Mouse (Mus musculus) heart, embryonic 10.5 days (tissue): ENCODE measurements around the gene Pigg. TPM values are rescaled to one million over a fixed set of nuclear protein-coding genes. Genes with fewer than 3 reads are reported as not detected.

Experiments used
- DNase-seq: peaks from one replicate; pipeline ENCODE4 v3.0.0-alpha.2; 2017; ENCODE audit warnings: low spot score
- H3K27ac ChIP-seq: fragments of 300-500 bp; sonication (generic); 2 replicates; pipeline ENCODE4 v1.5.1; 2016; ENCODE audit warnings: mild to moderate bottlenecking
- H3K27me3 ChIP-seq: fragments of 300-500 bp; sonication (generic); 2 replicates; pipeline ENCODE4 v1.6.1; 2016; ENCODE audit warnings: mild to moderate bottlenecking; ENCODE audit not compliant: poor library complexity, insufficient read depth, severe bottlenecking
- H3K36me3 ChIP-seq: fragments of 300-500 bp; sonication (generic); 2 replicates; pipeline ENCODE4 v1.6.1; 2016; ENCODE audit warnings: mild to moderate bottlenecking, moderate library complexity
- H3K4me1 ChIP-seq: fragments of 300-500 bp; sonication (generic); 2 replicates; pipeline ENCODE4 v1.6.1; 2016; ENCODE audit warnings: mild to moderate bottlenecking
- H3K4me3 ChIP-seq: fragments of 300-500 bp; sonication (generic); 2 replicates; pipeline ENCODE4 v1.5.1; 2016; ENCODE audit warnings: mild to moderate bottlenecking, moderate library complexity
- H3K9me3 ChIP-seq: fragments of 300-500 bp; sonication (generic); 2 replicates; pipeline ENCODE4 v1.6.1; 2016; ENCODE audit warnings: mild to moderate bottlenecking, moderate library complexity
- WGBS: fragments of 180-500 bp; shearing (Covaris S2); methylation state at CpG from one replicate; pipeline ENCODE4 v1.1.7; 2016; 5-methylcytosine and 5-hydroxymethylcytosine counted together
- polyA plus RNA-seq: library from polyadenylated mRNA; unstranded; fragments of >200 nt; fragmentation: Nextera tagmentation; extraction: Ambion mirVana; gene quantifications from 2 replicates; pipeline ENCODE4 v1.2.1, GENCODE M21; 2016

The Pigg gene
- polyA plus RNA-seq, 1 experiment from 2014 or later, result 6.9 TPM

DNA sequence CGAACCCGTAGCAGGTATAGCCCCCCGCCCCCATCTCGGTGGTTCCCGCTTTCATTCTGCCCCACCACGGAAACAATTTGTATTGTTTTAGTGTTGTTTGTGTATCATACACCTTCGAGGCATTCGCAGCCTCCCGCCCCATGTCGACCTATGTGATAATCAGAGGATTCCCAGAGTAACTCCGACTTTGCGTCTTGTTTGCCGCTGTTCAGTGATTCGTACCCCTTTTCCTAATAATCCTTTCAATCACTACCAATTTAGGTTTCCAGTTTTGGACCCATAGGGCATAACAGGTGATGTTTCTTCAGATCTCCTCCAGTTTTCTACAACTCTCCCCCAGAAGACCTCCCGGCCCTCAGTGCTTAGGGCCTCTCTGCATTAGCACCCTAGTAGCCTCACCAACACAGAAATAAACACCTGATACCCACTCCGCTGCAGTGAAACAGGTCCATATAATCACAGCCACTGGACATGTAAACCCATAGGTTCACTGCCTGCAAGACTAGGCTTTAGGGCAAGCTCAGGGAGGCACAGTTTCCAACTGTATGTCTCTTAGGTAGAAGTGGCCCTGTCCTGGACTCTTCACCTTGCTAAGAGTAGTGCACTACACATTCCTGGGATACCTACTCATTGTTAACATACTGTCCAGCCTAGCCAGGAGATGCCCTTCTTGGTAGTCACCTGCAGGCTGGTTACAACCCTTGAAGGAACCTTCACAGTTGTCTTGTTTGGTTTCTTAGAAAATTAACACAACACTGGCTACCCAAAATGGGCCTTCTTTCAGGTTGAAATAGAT, 854 bp downstream of the Pigg start:
- Histone ChIP-seq H3K9me3 (no peaks in the 10 kb centered on the region), H3K4me1 (peaks cover 9% of the 10 kb centered on the region), H3K27me3 (no peaks in the 10 kb centered on the region), H3K36me3 (peaks cover 11% of the 10 kb centered on the region; the same call in 1 of the 2 replicates), H3K4me3 (peak overlapping the region; percentile 87), H3K27ac (peak overlapping the region; percentile 92)
- DNase-seq, result peak; percentile 77
- 5% methylated on average over 16 of the region's 16 CpGs for WGBS

GRCm38 (mm10) chr5:108331051-108331450, 18.6 kb downstream of the Pigg start:
- no peaks in the 10 kb centered on the region for H3K4me1 ChIP-seq
- no peaks in the 10 kb centered on the region for H3K27me3 ChIP-seq
- peaks cover 58% of the 10 kb centered on the region for H3K36me3 ChIP-seq
- no peak overlapping the region for H3K27ac ChIP-seq
- DNase-seq, result no peak
- 85% methylated on average over 1 of the region's 1 CpGs for WGBS
- no peaks in the 10 kb centered on the region for H3K9me3 ChIP-seq
- no peak overlapping the region for H3K4me3 ChIP-seq

DNA sequence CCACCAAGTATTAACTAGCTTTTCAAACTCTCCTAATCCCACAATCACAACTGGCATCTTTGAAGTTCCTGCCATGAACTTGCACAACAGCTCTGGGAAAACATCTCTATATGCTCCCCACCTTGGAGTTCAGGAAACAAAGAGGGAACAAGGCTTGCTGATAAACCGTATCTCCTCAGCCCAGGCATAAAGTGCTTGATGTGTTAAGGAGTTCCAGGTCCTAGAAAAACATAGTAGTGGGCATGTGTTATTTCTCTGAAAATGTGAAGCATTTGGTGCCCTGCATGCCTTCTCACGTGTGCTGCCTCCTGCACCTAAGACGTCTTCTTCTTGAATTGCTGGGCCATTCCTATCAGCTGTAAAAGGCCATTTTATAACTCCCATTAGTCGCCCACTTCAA, 25.0 kb downstream of the Pigg start:
- Histone ChIP-seq H3K27me3 (no peaks in the 10 kb centered on the region), H3K4me1 (no peaks in the 10 kb centered on the region), H3K4me3 (no peak overlapping the region), H3K27ac (no peak overlapping the region), H3K9me3 (no peaks in the 10 kb centered on the region), H3K36me3 (peaks cover 45% of the 10 kb centered on the region)
- no peak for DNase-seq
- WGBS, result 58% methylated on average over 4 of the region's 4 CpGs

GRCm38 (mm10) chr5:108338049-108338448, 25.6 kb downstream of the Pigg start:
- H3K36me3 ChIP-seq, result peaks cover 39% of the 10 kb centered on the region
- no peaks in the 10 kb centered on the region for H3K27me3 ChIP-seq
- H3K4me3 ChIP-seq, result no peak overlapping the region
- no peaks in the 10 kb centered on the region for H3K9me3 ChIP-seq
- DNase-seq, result no peak
- WGBS, result 75% methylated on average over 3 of the region's 3 CpGs
- H3K4me1 ChIP-seq, result no peaks in the 10 kb centered on the region
- H3K27ac ChIP-seq, result no peak overlapping the region

- no peak for DNase-seq
- 89% methylated on average over 4 of the region's 4 CpGs for WGBS
- Histone ChIP-seq H3K27me3 (no peaks in the 10 kb centered on the region), H3K9me3 (no peaks in the 10 kb centered on the region), H3K27ac (no peak overlapping the region), H3K36me3 (peaks cover 36% of the 10 kb centered on the region), H3K4me1 (no peaks in the 10 kb centered on the region), H3K4me3 (no peak overlapping the region)
Observed at GRCm38 (mm10) chr5:108343680-108344170, 31.3 kb downstream of the Pigg start.

DNA sequence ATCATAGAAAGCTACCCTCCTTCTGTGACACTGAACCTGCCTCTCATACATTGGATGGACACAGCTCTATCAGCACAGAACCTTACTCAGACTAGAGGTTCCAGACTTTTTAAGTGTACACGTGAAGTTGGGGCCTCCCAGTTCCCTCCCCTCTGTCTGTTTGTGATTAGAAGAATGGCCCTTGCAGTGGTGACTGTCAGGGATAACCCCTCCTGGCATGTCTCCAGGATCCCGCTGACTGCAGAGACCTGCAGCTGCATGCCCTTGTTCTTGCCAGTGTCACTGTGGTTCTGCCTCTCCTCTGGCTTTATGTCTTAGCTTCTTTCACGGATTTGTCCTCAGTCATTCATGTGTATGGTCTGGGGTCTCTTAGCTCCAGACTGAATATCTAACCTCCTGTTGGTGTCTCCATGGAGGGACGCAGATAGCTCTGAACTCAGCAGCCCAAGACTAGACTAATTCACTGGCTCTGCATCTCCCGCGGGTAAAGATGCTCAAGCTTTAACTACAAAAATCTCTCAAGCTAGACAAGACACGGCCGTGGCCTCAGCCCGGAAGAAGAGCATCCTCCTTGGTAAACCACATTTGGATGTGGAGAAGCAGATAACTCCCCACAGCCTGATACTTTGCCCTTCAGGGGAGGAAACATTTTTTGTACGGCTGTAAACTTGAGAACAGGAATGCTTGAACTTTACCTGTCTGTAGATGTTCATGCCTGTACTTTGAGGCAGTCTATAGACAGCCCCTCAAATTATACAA, 33.1 kb downstream of the Pigg start:
- Histone ChIP-seq H3K27me3 (no peaks in the 10 kb centered on the region), H3K4me3 (no peak overlapping the region), H3K9me3 (no peaks in the 10 kb centered on the region), H3K36me3 (peaks cover 42% of the 10 kb centered on the region), H3K4me1 (no peaks in the 10 kb centered on the region), H3K27ac (no peak overlapping the region)
- DNase-seq, result no peak
- WGBS, result 84% methylated on average over 10 of the region's 10 CpGs

DNA sequence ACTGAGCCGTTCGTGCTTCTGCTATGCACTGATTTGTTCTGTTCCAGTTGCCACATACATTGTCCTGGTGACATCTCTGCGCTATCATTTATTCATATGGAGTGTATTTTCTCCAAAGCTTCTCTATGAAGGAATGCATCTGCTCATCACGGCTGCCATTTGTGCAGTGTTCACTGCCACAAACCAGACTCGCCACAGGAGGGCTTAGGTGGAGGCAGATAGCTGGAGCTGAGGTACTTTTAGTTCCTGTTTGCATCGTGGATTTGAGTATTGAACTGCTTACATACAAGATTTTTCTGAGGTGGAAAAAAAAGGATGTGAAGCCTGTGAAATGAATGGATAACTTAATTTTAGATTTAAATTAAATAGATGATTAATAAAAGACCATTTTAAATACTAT, 35.4 kb downstream of the Pigg start:
- no peaks in the 10 kb centered on the region for H3K4me1 ChIP-seq
- H3K36me3 ChIP-seq, result peaks cover 43% of the 10 kb centered on the region

GRCm38 (mm10) chr5:108349511-108350148, 37.2 kb downstream of the Pigg start:
- H3K4me3 ChIP-seq, result no peak overlapping the region
- no peak for DNase-seq
- WGBS, result 92% methylated on average over 9 of the region's 9 CpGs
- H3K9me3 ChIP-seq, result no peaks in the 10 kb centered on the region
- H3K4me1 ChIP-seq, result no peaks in the 10 kb centered on the region
- H3K27me3 ChIP-seq, result no peaks in the 10 kb centered on the region
- no peak overlapping the region for H3K27ac ChIP-seq
- peaks cover 29% of the 10 kb centered on the region for H3K36me3 ChIP-seq

More for the DNA sequence above, 35.4 kb downstream of the Pigg start:
- H3K27ac ChIP-seq, result no peak overlapping the region
- H3K27me3 ChIP-seq, result no peaks in the 10 kb centered on the region
- 81% methylated on average over 6 of the region's 6 CpGs for WGBS
- DNase-seq, result no peak
- H3K4me3 ChIP-seq, result no peak overlapping the region
- no peaks in the 10 kb centered on the region for H3K9me3 ChIP-seq

- WGBS, result 71% methylated on average over 2 of the region's 2 CpGs
- H3K4me1 ChIP-seq, result no peaks in the 10 kb centered on the region
- no peak overlapping the region for H3K4me3 ChIP-seq
- H3K36me3 ChIP-seq, result peaks cover 16% of the 10 kb centered on the region
- no peaks in the 10 kb centered on the region for H3K27me3 ChIP-seq
- no peaks in the 10 kb centered on the region for H3K9me3 ChIP-seq
- H3K27ac ChIP-seq, result no peak overlapping the region
- DNase-seq, result no peak
Observed at GRCm38 (mm10) chr5:108354056-108354455, 41.6 kb downstream of the Pigg start.

DNA sequence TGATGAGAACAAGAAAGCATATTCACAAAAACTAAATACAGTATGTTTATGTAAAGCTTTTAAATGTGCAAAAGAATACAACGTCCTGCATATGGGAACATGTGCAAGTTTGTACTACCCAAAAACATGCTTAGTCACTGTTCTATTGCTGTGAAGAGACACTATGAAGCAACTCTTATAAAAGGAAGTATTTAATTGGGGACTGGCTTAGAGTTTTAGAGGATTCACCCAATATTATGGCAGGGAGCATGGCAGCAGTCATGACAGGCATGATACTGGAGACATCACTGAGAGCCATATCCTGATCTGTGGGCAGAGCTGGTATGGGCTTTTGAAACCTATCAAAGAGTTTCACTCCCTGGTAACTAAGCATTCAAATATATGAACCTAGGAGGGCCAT, 45.5 kb downstream of the Pigg start:
- DNase-seq, result no peak
- WGBS, result 94% methylated on average over 1 of the region's 1 CpGs
- Histone ChIP-seq H3K27ac (no peak overlapping the region), H3K4me3 (no peak overlapping the region), H3K36me3 (no peaks in the 10 kb centered on the region), H3K4me1 (no peaks in the 10 kb centered on the region), H3K27me3 (peaks cover 3% of the 10 kb centered on the region), H3K9me3 (no peaks in the 10 kb centered on the region)

- no peak for DNase-seq
- no peaks in the 10 kb centered on the region for H3K9me3 ChIP-seq
- H3K27me3 ChIP-seq, result peaks cover 20% of the 10 kb centered on the region
- no peaks in the 10 kb centered on the region for H3K4me1 ChIP-seq
- H3K4me3 ChIP-seq, result no peak overlapping the region
- H3K27ac ChIP-seq, result no peak overlapping the region
- no peaks in the 10 kb centered on the region for H3K36me3 ChIP-seq
- 80% methylated on average over 9 of the region's 9 CpGs for WGBS
Observed at GRCm38 (mm10) chr5:108359491-108359890, 47.1 kb downstream of the Pigg start.

DNA sequence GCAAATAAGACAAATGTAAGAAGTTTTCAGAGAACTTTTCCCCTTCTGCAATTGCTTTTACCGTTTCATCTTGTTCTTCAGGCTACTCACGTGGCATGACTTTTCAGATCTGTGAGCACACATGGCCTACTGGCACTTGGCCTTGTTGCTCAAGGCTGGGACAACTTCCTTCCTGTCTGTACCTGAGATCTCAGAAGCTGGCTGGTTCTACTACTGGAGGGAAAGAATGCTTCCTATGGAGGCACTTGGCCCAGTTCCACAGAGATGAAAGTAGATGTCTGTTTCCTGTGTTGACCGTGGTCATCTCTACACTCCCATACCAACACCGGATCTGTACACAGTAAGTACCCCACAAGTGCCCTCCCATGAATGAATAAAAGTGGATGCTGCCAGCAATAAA, 47.8 kb downstream of the Pigg start:
- WGBS, result 78% methylated on average over 4 of the region's 4 CpGs
- no peaks in the 10 kb centered on the region for H3K9me3 ChIP-seq
- no peak overlapping the region for H3K4me3 ChIP-seq

DNA sequence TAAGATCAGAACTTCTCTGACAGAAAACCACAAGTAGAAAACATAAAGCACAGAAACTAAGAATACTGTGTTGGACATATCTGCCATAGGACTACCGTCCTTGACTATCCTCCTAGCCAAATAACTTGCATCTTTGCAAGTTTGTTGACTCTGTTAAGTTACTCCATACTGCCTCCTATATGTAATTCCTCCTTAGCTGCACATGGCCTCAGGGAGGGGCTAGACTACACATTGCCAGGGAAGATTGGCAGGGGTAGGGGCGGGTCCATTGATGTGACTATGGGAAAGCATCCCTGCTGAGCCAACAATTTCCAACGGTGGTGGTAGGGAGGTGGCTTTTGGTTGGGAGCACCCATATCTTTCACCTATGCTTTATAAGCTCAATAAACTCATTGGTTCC, 49.9 kb downstream of the Pigg start:
- H3K9me3 ChIP-seq, result no peaks in the 10 kb centered on the region
- H3K27me3 ChIP-seq, result peaks cover 48% of the 10 kb centered on the region
- H3K27ac ChIP-seq, result no peak overlapping the region
- no peak for DNase-seq
- no peak overlapping the region for H3K4me3 ChIP-seq
- WGBS, result 35% methylated on average over 3 of the region's 3 CpGs
- peaks cover 11% of the 10 kb centered on the region for H3K4me1 ChIP-seq
- H3K36me3 ChIP-seq, result no peaks in the 10 kb centered on the region

More for the DNA sequence above, 47.8 kb downstream of the Pigg start:
- no peaks in the 10 kb centered on the region for H3K4me1 ChIP-seq
- no peak overlapping the region for H3K27ac ChIP-seq
- peaks cover 27% of the 10 kb centered on the region for H3K27me3 ChIP-seq
- DNase-seq, result no peak
- H3K36me3 ChIP-seq, result no peaks in the 10 kb centered on the region
